Mouse (Mus musculus) layer of hippocampus, postnatal 10 days (tissue): ENCODE results near the gene Slc43a3. TPM values are rescaled to one million over a fixed set of nuclear protein-coding genes. Genes with fewer than 3 reads are reported as not detected.
"Not testable (repeated sequence)": the region's sequence is repeated elsewhere in the genome, so short reads cannot be mapped to it uniquely, and the experiment has no call there.

Experiments
- DNase-seq, 2 experiments: peaks; one replicate each; pipeline ENCODE4 v3.0.0; 2021; ENCODE audit warnings: low spot score in 2 of 2
- long read RNA-seq: library from polyadenylated mRNA; stranded (forward); transcript quantifications from one replicate; pipeline ENCODE4 v2.0.0, GENCODE M21; 2023
- total RNA-seq, 2 experiments: library from RNA; stranded (reverse); gene quantifications; 2 replicates each; pipeline ENCODE4 v1.2.3; 2021

Gene Slc43a3
- 1 to 10 TPM; 2.4 to 5.3 TPM for total RNA-seq
- long read RNA-seq, partial matches to known transcripts: 2 of 3 reads
- long read RNA-seq, other reads (novel, unspliced or antisense): 1 of 3 reads

- DNase-seq: peak; percentile 34 to 36
These were observed at the start of gene Slc43a3 for GRCm38 (mm10) chr2:84936474-84937429. Gene Slc43a3, plus strand, starts transcription at chr2:84936579.

- peak in 1 of 2 experiments; percentile 73 for DNase-seq
These were observed 49.5 kb upstream of the Slc43a3 start for GRCm38 (mm10) chr2:84886821-84887281.

- peak in 1 of 2 experiments; percentile 63 for DNase-seq
These were observed 48.7 kb upstream of the Slc43a3 start for GRCm38 (mm10) chr2:84887411-84888271.

- DNase-seq: peak; percentile 84 to 89
These were observed 47.6 kb upstream of the Slc43a3 start for GRCm38 (mm10) chr2:84888657-84889315.

GRCm38 (mm10) chr2:84889316-84890044, 46.9 kb upstream of the Slc43a3 start:
- no peak for DNase-seq

GRCm38 (mm10) chr2:84890045-84890340, 46.4 kb upstream of the Slc43a3 start:
- DNase-seq: peak; percentile 85 to 90

GRCm38 (mm10) chr2:84893359-84893758, 43.0 kb upstream of the Slc43a3 start:
- peak in 1 of 2 experiments; percentile 42 for DNase-seq

GRCm38 (mm10) chr2:84895495-84896198, 40.7 kb upstream of the Slc43a3 start:
- no peak for DNase-seq

- not testable (repeated sequence) for DNase-seq
These were observed 39.7 kb upstream of the Slc43a3 start for GRCm38 (mm10) chr2:84896686-84897085.

- no peak for DNase-seq
These were observed 23.7 kb upstream of the Slc43a3 start for GRCm38 (mm10) chr2:84912722-84913121.

GRCm38 (mm10) chr2:84913881-84914280, 22.5 kb upstream of the Slc43a3 start:
- no peak for DNase-seq

- no peak for DNase-seq
These were observed 21.0 kb upstream of the Slc43a3 start for GRCm38 (mm10) chr2:84915330-84915729.

- no peak for DNase-seq
These were observed 19.6 kb upstream of the Slc43a3 start for GRCm38 (mm10) chr2:84916548-84917320.

- DNase-seq: no peak
These were observed 18.2 kb upstream of the Slc43a3 start for GRCm38 (mm10) chr2:84918188-84918587.

- no peak for DNase-seq
These were observed 16.7 kb upstream of the Slc43a3 start for GRCm38 (mm10) chr2:84919601-84920108.

- no peak for DNase-seq
These were observed 6.2 kb upstream of the Slc43a3 start for GRCm38 (mm10) chr2:84930186-84930585.

- no peak for DNase-seq
These were observed 2.3 kb upstream of the Slc43a3 start for GRCm38 (mm10) chr2:84933992-84934648.

GRCm38 (mm10) chr2:84934649-84935007, 1.8 kb upstream of the Slc43a3 start:
- DNase-seq: no peak
